Mouse (Mus musculus) lung, embryonic 15.5 days (tissue): ENCODE results near the gene Cyp2f2. TPM values are rescaled to one million over a fixed set of nuclear protein-coding genes. Genes with fewer than 3 reads are reported as not detected.
A peak's percentile ranks its signal among the peaks of the same experiment; 100 is the strongest.

Experiments used
- ATAC-seq: fragments of 200-750 bp; cut with Nextera tagmentation; 2 replicates; pipeline ENCODE4 v1.8.0; 2017; ENCODE audit warnings: moderate number of reproducible peaks, borderline replicate concordance; ENCODE audit not compliant: low FRiP score, low TSS enrichment; ENCODE audit errors: extremely low read depth
- H3K27ac ChIP-seq: fragments of 300-500 bp; sonication (generic); 2 replicates; pipeline ENCODE4 v1.5.1; 2015; ENCODE audit warnings: moderate library complexity, mild to moderate bottlenecking, inconsistent platforms
- H3K27me3 ChIP-seq: fragments of 300-500 bp; sonication (generic); 2 replicates; pipeline ENCODE4 v1.6.1; 2015; ENCODE audit warnings: inconsistent platforms
- H3K36me3 ChIP-seq: fragments of 300-500 bp; sonication (generic); 2 replicates; pipeline ENCODE4 v1.6.1; 2015; ENCODE audit warnings: inconsistent platforms
- H3K4me1 ChIP-seq: fragments of 300-500 bp; sonication (generic); 2 replicates; pipeline ENCODE4 v1.6.1; 2015; ENCODE audit warnings: inconsistent platforms
- H3K4me2 ChIP-seq: fragments of 300-500 bp; sonication (generic); 2 replicates; pipeline ENCODE4 v1.6.1; 2015; ENCODE audit warnings: inconsistent platforms, mild to moderate bottlenecking, moderate library complexity
- H3K4me3 ChIP-seq: fragments of 300-500 bp; sonication (generic); 2 replicates; pipeline ENCODE4 v1.5.1; 2015; ENCODE audit warnings: mild to moderate bottlenecking, inconsistent platforms
- H3K9ac ChIP-seq: fragments of 300-500 bp; sonication (generic); 2 replicates; pipeline ENCODE4 v1.6.1; 2015; ENCODE audit warnings: inconsistent platforms
- H3K9me3 ChIP-seq: fragments of 300-500 bp; sonication (generic); 2 replicates; pipeline ENCODE4 v1.6.1; 2016; ENCODE audit warnings: inconsistent platforms
- WGBS: fragments of 180-500 bp; shearing (Covaris S2); methylation state at CpG from one replicate; pipeline ENCODE4 v1.1.7; 2015; 5-methylcytosine and 5-hydroxymethylcytosine counted together
- polyA plus RNA-seq: library from polyadenylated mRNA; unstranded; fragments of >200 nt; fragmentation: Nextera tagmentation; extraction: Ambion mirVana; gene quantifications from 2 replicates; pipeline ENCODE4 v1.2.1, GENCODE M21; 2015

The Cyp2f2 gene
- polyA plus RNA-seq = 42.3 and 50.3 TPM in 2 replicates

DNA sequence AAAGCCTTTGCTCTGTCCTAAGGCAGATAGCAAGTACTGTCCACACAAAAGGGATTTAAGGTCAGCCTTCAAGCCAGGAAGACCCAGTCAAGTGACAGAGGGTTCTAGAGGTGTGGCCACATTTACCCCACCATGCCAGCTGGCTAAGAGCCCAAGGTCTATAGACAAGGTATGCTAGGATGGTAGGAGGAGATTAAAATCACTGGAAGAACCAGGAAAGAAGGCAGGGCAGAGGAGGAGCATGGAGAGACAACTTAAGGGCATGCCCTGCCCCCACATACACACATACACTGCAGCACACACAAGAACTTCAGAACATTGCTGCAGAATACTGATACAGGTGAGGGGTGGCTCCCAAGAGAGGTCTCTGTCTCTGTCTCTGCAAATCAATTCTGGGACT is at the start of gene Cyp2f2:
Gene Cyp2f2 (plus strand): TSS at position 234 of the 400 bp plus-strand sequence.
- H3K27ac ChIP-seq = peak within 1 kb of the TSS; percentile 66

DNA sequence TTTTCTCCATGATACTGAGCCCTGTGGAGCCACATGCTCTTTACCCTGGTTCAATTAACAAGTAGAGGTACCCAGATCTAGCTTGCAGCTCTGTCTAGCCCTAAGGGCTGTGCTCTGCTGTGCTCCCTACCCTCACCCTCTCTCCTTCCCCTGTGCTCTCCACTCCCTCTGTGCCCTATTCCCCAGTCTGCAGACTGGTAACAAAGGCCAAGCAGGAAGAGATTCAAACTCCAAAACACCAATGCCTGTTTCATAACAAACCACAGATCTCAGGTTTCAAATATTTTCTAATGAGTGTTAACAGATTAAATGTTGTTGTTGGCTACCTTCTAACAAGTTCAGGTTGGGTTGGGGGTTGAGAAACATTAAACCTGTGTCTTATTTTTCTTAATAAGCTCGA is 41.1 kb upstream of the Cyp2f2 start:
- H3K36me3 ChIP-seq = no peaks in the 10 kb centered on the region
- 70% methylated on average over 1 of the region's 1 CpGs for WGBS
- H3K4me2 ChIP-seq = no peak overlapping the region
- no peaks in the 10 kb centered on the region for H3K4me1 ChIP-seq
- no peak overlapping the region for H3K27ac ChIP-seq
- H3K9me3 ChIP-seq = no peaks in the 10 kb centered on the region
- no peak overlapping the region for H3K9ac ChIP-seq
- H3K27me3 ChIP-seq = no peaks in the 10 kb centered on the region
- ATAC-seq = no peak
- no peak overlapping the region for H3K4me3 ChIP-seq

More for the DNA sequence above, at the start of gene Cyp2f2:
- H3K36me3 ChIP-seq = no peaks in the 10 kb centered on the region
- H3K4me2 ChIP-seq = no peak within 1 kb of the TSS
- H3K4me1 ChIP-seq = peaks cover 8% of the 10 kb centered on the region; the same call in 1 of the 2 replicates
- no peak for ATAC-seq
- no peaks in the 10 kb centered on the region for H3K9me3 ChIP-seq
- H3K9ac ChIP-seq = no peak within 1 kb of the TSS
- no peak within 1 kb of the TSS for H3K4me3 ChIP-seq
- no peaks in the 10 kb centered on the region for H3K27me3 ChIP-seq

DNA sequence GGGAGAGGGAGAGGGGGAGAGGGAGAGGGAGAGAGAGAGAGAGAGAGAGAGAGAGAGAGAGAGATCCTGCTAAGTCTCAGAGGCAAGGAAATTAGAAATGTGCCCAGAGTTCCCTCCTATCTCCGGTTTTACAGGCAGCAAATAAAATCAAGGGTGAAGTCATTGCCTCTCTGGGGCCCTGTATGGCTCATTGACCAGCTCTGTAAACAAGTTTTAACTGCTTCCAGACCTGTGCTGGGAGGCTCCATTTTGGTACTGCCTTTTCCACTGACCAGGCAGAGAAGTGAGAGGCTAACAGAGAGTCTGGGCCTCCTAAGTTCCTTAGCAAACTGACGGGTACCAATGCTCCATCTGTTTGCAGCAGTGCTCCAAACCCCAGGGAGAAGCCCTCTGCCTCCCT is 38.1 kb upstream of the Cyp2f2 start:
- 54% methylated on average over 2 of the region's 2 CpGs for WGBS
- ATAC-seq = no peak

GRCm38 (mm10) chr7:27091039-27091438 is 28.7 kb upstream of the Cyp2f2 start:
- ATAC-seq = no peak
- Histone ChIP-seq H3K4me1 (0 out of 2 replicates have a peak, but pooled peaks cover 4% of the 10 kb centered on the region), H3K27ac (no peak overlapping the region), H3K27me3 (no peaks in the 10 kb centered on the region), H3K4me3 (no peak overlapping the region), H3K9ac (no peak overlapping the region), H3K9me3 (no peaks in the 10 kb centered on the region), H3K36me3 (no peaks in the 10 kb centered on the region), H3K4me2 (no peak overlapping the region)
- WGBS = 72% methylated on average over 4 of the region's 4 CpGs

More for the DNA sequence above, 38.1 kb upstream of the Cyp2f2 start:
- Histone ChIP-seq H3K4me3 (no peak overlapping the region), H3K4me1 (no peaks in the 10 kb centered on the region), H3K27ac (no peak overlapping the region), H3K9ac (no peak overlapping the region), H3K4me2 (no peak overlapping the region), H3K27me3 (no peaks in the 10 kb centered on the region), H3K36me3 (no peaks in the 10 kb centered on the region), H3K9me3 (no peaks in the 10 kb centered on the region)

- ATAC-seq = no peak
- 20% methylated on average over 7 of the region's 7 CpGs for WGBS
- no peak overlapping the region for H3K9ac ChIP-seq
- no peak overlapping the region for H3K4me2 ChIP-seq
- no peaks in the 10 kb centered on the region for H3K27me3 ChIP-seq
- 0 out of 2 replicates have a peak, but pooled peaks cover 4% of the 10 kb centered on the region for H3K4me1 ChIP-seq
- peak overlapping the region; percentile 67 for H3K27ac ChIP-seq
- H3K4me3 ChIP-seq = no peak overlapping the region
- H3K9me3 ChIP-seq = no peaks in the 10 kb centered on the region
- H3K36me3 ChIP-seq = no peaks in the 10 kb centered on the region
Measured at GRCm38 (mm10) chr7:27092038-27092703, 27.5 kb upstream of the Cyp2f2 start.

GRCm38 (mm10) chr7:27092882-27093281 is 26.8 kb upstream of the Cyp2f2 start:
- Histone ChIP-seq H3K9ac (no peak overlapping the region), H3K27me3 (no peaks in the 10 kb centered on the region), H3K4me2 (no peak overlapping the region), H3K4me1 (0 out of 2 replicates have a peak, but pooled peaks cover 4% of the 10 kb centered on the region), H3K4me3 (no peak overlapping the region), H3K27ac (peak overlapping the region; percentile 24; the same call in 1 of the 2 replicates), H3K36me3 (no peaks in the 10 kb centered on the region), H3K9me3 (no peaks in the 10 kb centered on the region)
- no peak for ATAC-seq
- 9% methylated on average over 1 of the region's 1 CpGs for WGBS

DNA sequence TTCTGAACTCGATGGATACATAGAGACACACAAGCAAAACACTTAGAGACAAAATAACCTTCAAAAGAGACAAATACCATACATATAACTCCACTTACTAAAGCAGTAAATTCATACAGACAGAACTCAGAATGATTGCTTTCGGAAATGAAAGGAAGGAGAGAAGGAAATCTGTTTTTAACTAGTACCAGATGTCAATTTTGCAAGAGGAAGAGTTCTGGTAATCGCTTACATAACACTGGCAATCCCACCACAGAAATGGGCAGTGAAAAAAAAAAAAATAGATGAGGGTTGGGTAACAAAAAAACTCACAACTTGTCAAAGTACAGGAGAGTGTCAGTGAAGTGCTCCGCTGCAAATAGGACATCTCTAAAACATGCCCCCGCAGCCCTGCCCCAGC is 14.8 kb upstream of the Cyp2f2 start:
- Histone ChIP-seq H3K4me3 (no peak overlapping the region), H3K4me2 (no peak overlapping the region), H3K9me3 (peaks cover 3% of the 10 kb centered on the region; the same call in 1 of the 2 replicates), H3K9ac (no peak overlapping the region), H3K27ac (no peak overlapping the region), H3K36me3 (no peaks in the 10 kb centered on the region), H3K27me3 (no peaks in the 10 kb centered on the region), H3K4me1 (no peaks in the 10 kb centered on the region)
- 38% methylated on average over 5 of the region's 5 CpGs for WGBS
- ATAC-seq = no peak

DNA sequence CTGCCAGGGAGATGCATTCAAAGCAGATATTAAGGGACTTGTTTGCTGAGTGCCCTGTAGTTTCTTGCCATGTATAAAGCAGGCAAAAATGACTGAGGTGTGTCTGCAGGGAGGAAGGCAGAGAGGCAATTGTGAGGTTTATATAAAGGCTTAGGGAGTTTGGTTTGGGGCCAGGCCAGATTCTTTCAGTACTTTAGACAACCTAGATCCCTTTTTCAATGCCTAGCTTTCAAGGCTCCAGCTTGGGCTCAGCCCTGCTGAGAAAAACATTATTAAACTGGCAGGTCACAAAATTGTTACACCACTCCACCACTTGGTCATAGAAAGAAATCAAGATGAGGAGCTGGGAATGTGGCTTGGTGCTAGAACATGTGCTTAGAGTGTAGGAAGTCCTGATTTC is 9.4 kb upstream of the Cyp2f2 start:
- no peak overlapping the region for H3K9ac ChIP-seq
- H3K4me3 ChIP-seq = no peak overlapping the region
- H3K4me1 ChIP-seq = no peaks in the 10 kb centered on the region
- ATAC-seq = peak; percentile 19; the same call in 1 of the 2 replicates
- peak overlapping the region; percentile 53 for H3K27ac ChIP-seq
- no peaks in the 10 kb centered on the region for H3K27me3 ChIP-seq
- H3K9me3 ChIP-seq = peaks cover 3% of the 10 kb centered on the region; the same call in 1 of the 2 replicates
- no peak overlapping the region for H3K4me2 ChIP-seq
- no peaks in the 10 kb centered on the region for H3K36me3 ChIP-seq

GRCm38 (mm10) chr7:27111038-27111437 is 8.7 kb upstream of the Cyp2f2 start:
- Histone ChIP-seq H3K27me3 (no peaks in the 10 kb centered on the region), H3K4me1 (no peaks in the 10 kb centered on the region), H3K4me2 (no peak overlapping the region), H3K27ac (peak overlapping the region; percentile 53; the same call in 1 of the 2 replicates), H3K36me3 (no peaks in the 10 kb centered on the region), H3K4me3 (no peak overlapping the region), H3K9ac (no peak overlapping the region), H3K9me3 (peaks cover 3% of the 10 kb centered on the region; the same call in 1 of the 2 replicates)
- 68% methylated on average over 1 of the region's 1 CpGs for WGBS
- ATAC-seq = peak; percentile 75; the same call in 1 of the 2 replicates

GRCm38 (mm10) chr7:27111987-27112386 is 7.7 kb upstream of the Cyp2f2 start:
- no peak overlapping the region for H3K9ac ChIP-seq
- peak overlapping the region; percentile 53 for H3K27ac ChIP-seq
- whole genome bisulfite sequencing = 54% methylated on average over 3 of the region's 3 CpGs
- no peaks in the 10 kb centered on the region for H3K27me3 ChIP-seq
- H3K9me3 ChIP-seq = peaks cover 3% of the 10 kb centered on the region; the same call in 1 of the 2 replicates
- H3K36me3 ChIP-seq = no peaks in the 10 kb centered on the region
- ATAC-seq = no peak
- H3K4me1 ChIP-seq = no peaks in the 10 kb centered on the region
- H3K4me3 ChIP-seq = no peak overlapping the region
- no peak overlapping the region for H3K4me2 ChIP-seq

- H3K4me3 ChIP-seq = no peak overlapping the region
- H3K27me3 ChIP-seq = no peaks in the 10 kb centered on the region
- 47% methylated on average over 4 of the region's 4 CpGs for WGBS
- peak overlapping the region; percentile 66 for H3K27ac ChIP-seq
- H3K9me3 ChIP-seq = no peaks in the 10 kb centered on the region
- ATAC-seq = peak; percentile 85
- no peak overlapping the region for H3K4me2 ChIP-seq
- H3K4me1 ChIP-seq = peaks cover 8% of the 10 kb centered on the region; the same call in 1 of the 2 replicates
- H3K36me3 ChIP-seq = no peaks in the 10 kb centered on the region
- H3K9ac ChIP-seq = no peak overlapping the region
Measured at GRCm38 (mm10) chr7:27118033-27118511, 1.6 kb upstream of the Cyp2f2 start.

- Histone ChIP-seq H3K27ac (no peak overlapping the region), H3K27me3 (no peaks in the 10 kb centered on the region), H3K4me3 (no peak overlapping the region), H3K4me2 (no peak overlapping the region), H3K4me1 (no peaks in the 10 kb centered on the region), H3K9ac (no peak overlapping the region), H3K9me3 (no peaks in the 10 kb centered on the region), H3K36me3 (no peaks in the 10 kb centered on the region)
- no peak for ATAC-seq
- 65% methylated on average over 5 of the region's 5 CpGs for WGBS
Measured at GRCm38 (mm10) chr7:27124305-27124832, 4.7 kb downstream of the Cyp2f2 start.
